In genomic region chr13:94175379-94176050, GRCm38 (mm10) we compare ENCODE assay signal across 8 mouse cellular contexts.
A peak's percentile ranks its signal among the peaks of the same experiment; 100 is the strongest.
DNase-seq lines count a peak whose midpoint lies in the region; ATAC-seq and TF ChIP-seq lines count a peak whose summit lies in the region.

No protein-coding gene starts in this region.

- H3K79me2 ChIP-seq in liver, adult 2 months (ENCODE audit: control insufficient read depth, insufficient read depth, low read length), result no peaks in the 10 kb centered on the region

- no peaks in the 10 kb centered on the region for H3K27me3 ChIP-seq in lung, embryonic 15.5 days
- no peaks in the 10 kb centered on the region for H3K27me3 ChIP-seq in embryonic facial prominence, embryonic 15.5 days
- no peaks in the 10 kb centered on the region for H3K27me3 ChIP-seq in liver, adult 2 months (ENCODE audit: control insufficient read depth, insufficient read depth, low read length)

- DNase-seq in lung, adult 2 months, result no peak
- no peak for DNase-seq in liver, adult 2 months (ENCODE audit: extremely low read depth, low read depth, low spot score)
- peak; percentile 64 for DNase-seq in thymus, postnatal 0 days (ENCODE audit: low spot score)
- no peak for DNase-seq in gastrocnemius, postnatal 10 days
- no peak for DNase-seq in layer of hippocampus, adult 9-11 months
- no peak for DNase-seq in left cerebral cortex, adult 18-20 months (ENCODE audit: low spot score in 2 of 2)

- H3K9me3 ChIP-seq in lung, embryonic 15.5 days, result no peaks in the 10 kb centered on the region
- H3K9me3 ChIP-seq in embryonic facial prominence, embryonic 15.5 days (replicated peaks), result no peaks in the 10 kb centered on the region

- peak overlapping the region; percentile 85 for H3K4me2 ChIP-seq in lung, embryonic 15.5 days
- peak overlapping the region; percentile 85 for H3K4me2 ChIP-seq in embryonic facial prominence, embryonic 15.5 days (replicated peaks)

- 0 out of 2 replicates have a peak overlapping the region, but pooled peaks have one; percentile 43 for H3K4me3 ChIP-seq in lung, embryonic 15.5 days
- no peak overlapping the region for H3K4me3 ChIP-seq in lung, adult 2 months (replicated peaks; ENCODE audit: extremely low read depth, low read depth, low read length)
- peak overlapping the region; percentile 45 for H3K4me3 ChIP-seq in embryonic facial prominence, embryonic 15.5 days (replicated peaks)
- peak overlapping the region; percentile 63 for H3K4me3 ChIP-seq in liver, adult 2 months (ENCODE audit: insufficient read depth, low read depth, low read length)

- no peak for ATAC-seq in lung, embryonic 15.5 days (ENCODE audit: borderline replicate concordance, extremely low read depth, low FRiP score, low TSS enrichment)
- no peak for ATAC-seq in embryonic facial prominence, embryonic 15.5 days (ENCODE audit: insufficient number of reproducible peaks, low FRiP score, low TSS enrichment, low read depth)

- H3K36me3 ChIP-seq in lung, embryonic 15.5 days, result no peaks in the 10 kb centered on the region
- no peaks in the 10 kb centered on the region for H3K36me3 ChIP-seq in embryonic facial prominence, embryonic 15.5 days
- H3K36me3 ChIP-seq in liver, adult 2 months (ENCODE audit: control insufficient read depth, insufficient read depth, low read length), result no peaks in the 10 kb centered on the region

- H3K4me1 ChIP-seq in lung, embryonic 15.5 days, result peaks cover 42% of the 10 kb centered on the region
- H3K4me1 ChIP-seq in lung, adult 2 months (ENCODE audit: control insufficient read depth, insufficient read depth, low read length), result no peaks in the 10 kb centered on the region
- H3K4me1 ChIP-seq in embryonic facial prominence, embryonic 15.5 days, result peaks cover 48% of the 10 kb centered on the region
- H3K4me1 ChIP-seq in liver, adult 2 months (ENCODE audit: control insufficient read depth, insufficient read depth, low read length), result peaks cover 4% of the 10 kb centered on the region

- TF ChIP-seq POLR2A in lung, adult 2 months (IDR thresholded peaks at IDR 0.05; ENCODE audit: borderline replicate concordance, extremely low read depth, low read depth, low read length), result no peak
- no peak for TF ChIP-seq POLR2A in liver, adult 2 months (IDR thresholded peaks at IDR 0.05; ENCODE audit: extremely low read depth, insufficient read depth, low read length)

- no peak overlapping the region for H3K9ac ChIP-seq in lung, embryonic 15.5 days
- no peak overlapping the region for H3K9ac ChIP-seq in embryonic facial prominence, embryonic 15.5 days
- H3K9ac ChIP-seq in liver, adult 2 months (ENCODE audit: low read depth, low read length), result peak overlapping the region; percentile 59

- TF ChIP-seq CTCF in lung, adult 2 months (IDR thresholded peaks at IDR 0.05; ENCODE audit: insufficient read depth, low read length), result no peak
- no peak for TF ChIP-seq CTCF in liver, adult 2 months (IDR thresholded peaks at IDR 0.05; ENCODE audit: low read depth, low read length)

- H3K27ac ChIP-seq in lung, embryonic 15.5 days, result no peak overlapping the region
- no peak overlapping the region for H3K27ac ChIP-seq in embryonic facial prominence, embryonic 15.5 days (replicated peaks)
- H3K27ac ChIP-seq in liver, adult 2 months (replicated peaks; ENCODE audit: insufficient read depth, low read depth, low read length), result peak overlapping the region; percentile 62

- WGBS in lung, embryonic 15.5 days, result 67% methylated on average over 6 of the region's 6 CpGs
- 80% methylated on average over 6 of the region's 6 CpGs for WGBS in lung, adult 2 months
- 66% methylated on average over 6 of the region's 6 CpGs for WGBS in embryonic facial prominence, embryonic 15.5 days
- 74% methylated on average over 6 of the region's 6 CpGs for WGBS in liver, adult 2 months
